Mouse (Mus musculus) c-Kit-positive CD71-negative TER-119-negative erythroid progenitor cells, embryonic 14.5 days (primary cell): ENCODE measurements around the gene Pde3a.

Source experiments
- DNase-seq: peaks from one replicate; pipeline ENCODE4 v3.0.0-alpha.2; 2013; ENCODE audit warnings: low read depth

Pde3a gene

DNA sequence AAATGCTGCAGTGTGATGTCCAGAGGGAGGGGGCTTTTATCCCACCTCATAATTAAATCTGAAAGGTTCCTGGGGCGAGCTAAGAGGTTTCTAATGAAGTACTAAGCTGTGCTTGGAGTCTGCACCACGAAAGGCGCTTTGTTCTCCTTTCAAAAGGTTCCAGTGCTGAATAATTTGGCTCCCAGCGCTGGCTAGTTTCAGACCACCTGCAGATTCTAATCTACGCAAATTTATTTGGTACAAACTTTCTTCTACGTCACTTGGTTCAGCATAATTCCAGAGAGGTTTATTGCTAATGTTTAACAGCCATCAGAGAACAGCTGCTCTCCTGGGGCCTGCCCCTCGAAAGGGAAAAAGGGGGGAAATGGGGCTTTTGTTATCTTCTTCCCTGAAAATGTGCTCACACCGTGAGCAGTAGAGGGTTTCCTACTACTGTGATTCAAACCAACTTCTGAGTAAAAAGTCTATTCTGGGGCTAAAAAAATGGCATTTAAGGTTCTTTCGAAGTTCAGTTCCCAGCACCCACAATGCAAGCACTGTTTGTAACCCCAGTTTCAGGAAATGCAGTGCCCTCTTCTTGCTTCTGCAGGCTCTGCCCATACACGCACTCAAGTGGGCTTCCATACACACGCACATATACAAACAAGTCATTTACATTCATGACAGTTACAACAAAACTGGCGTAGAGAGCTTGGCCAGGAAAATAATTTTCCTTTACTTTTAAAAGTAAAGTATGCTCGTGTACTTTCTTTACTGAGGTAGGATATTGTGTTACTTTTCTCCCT lies 246.8 kb downstream of the Pde3a start:
- DNase-seq: no peak

- no peak for DNase-seq
These were observed 250.4 kb downstream of the Pde3a start for GRCm38 (mm10) chr6:141499511-141499910.

- no peak for DNase-seq
These were observed 252.1 kb downstream of the Pde3a start for GRCm38 (mm10) chr6:141501171-141501570.

DNA sequence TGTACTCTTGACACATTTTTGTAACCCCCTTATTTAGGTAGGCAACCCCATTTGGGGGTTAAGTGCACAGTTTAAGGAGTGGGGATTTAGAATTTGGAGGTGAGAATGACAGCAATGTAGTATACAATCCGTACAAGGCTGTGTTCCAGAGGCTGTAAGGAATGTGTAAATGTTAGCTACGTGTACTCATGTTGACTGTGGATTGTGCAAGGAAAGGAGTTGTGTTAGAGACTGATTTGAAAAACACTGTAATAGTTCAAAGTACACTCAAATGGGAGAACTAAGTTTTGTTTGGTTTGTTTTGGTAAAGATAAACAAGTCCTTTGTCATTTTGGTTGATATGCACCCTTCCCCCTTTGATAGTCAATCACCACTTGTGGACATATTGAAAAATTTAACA lies 273.5 kb downstream of the Pde3a start:
- DNase-seq: no peak

DNA sequence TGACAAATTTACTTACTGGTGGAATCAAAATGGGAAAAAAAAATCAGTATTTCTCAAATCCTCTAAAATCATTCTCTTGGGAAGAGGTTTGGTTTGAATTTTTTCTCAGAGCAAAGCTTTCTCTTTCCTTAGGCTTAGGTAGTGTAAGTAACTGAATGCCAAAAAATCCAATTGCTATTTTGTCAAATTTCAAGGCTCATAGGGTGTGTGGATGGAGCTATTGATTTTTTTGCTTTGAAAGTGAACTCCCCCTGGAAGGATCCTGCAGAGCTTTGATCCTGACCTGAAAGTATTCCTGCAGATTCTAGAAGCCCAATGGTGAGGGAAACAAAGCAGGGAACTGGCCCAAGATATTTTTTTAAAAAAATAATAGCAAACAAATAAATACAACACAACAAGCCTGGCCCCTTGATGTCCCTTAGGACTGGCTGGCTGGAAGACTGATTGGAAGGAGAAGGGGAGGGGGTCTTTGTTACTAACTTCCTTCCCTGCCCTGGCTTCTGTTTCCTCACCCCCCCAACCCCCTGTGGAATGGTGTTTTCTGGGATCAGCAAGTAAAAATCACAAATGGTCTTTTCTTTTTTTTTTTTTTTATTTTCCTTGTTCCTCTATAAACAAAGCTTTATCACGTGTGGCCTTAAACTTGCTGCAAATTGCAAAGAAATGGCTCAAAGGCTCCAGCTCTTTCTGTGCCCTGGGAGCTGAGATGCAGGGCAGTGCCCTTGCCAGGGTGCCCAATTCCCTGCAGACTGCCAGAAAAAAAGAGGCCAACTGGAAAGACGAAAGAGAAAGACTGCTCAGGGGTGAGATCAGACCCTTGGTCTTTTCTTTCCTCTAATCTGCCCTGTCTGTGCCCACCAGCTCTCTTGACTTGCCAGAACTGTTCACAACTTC lies 274.9 kb downstream of the Pde3a start, which contains the start of gene Slco1c1:
Gene Slco1c1, plus strand, starts transcription at position 622 of the 894 bp plus-strand sequence.
- DNase-seq: no peak

DNA sequence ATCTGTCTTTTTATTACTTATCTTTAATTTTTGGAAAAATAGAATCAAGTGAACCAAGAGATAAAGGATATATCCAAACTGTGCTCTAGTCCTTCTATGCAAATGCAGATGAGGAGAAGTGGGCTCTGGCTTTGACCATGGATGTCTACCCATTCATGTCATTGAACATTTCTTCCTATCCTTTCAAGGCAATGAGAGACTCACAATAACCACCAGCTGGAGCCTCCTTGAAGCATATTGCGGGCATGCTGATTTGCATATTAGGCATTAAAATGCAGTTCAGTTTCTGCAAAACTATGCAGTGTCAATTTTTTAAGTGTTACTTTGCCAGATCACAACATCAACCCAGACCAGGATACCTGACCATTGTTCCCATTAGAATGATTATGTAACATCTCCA lies 276.7 kb downstream of the Pde3a start:
- DNase-seq: no peak

DNA sequence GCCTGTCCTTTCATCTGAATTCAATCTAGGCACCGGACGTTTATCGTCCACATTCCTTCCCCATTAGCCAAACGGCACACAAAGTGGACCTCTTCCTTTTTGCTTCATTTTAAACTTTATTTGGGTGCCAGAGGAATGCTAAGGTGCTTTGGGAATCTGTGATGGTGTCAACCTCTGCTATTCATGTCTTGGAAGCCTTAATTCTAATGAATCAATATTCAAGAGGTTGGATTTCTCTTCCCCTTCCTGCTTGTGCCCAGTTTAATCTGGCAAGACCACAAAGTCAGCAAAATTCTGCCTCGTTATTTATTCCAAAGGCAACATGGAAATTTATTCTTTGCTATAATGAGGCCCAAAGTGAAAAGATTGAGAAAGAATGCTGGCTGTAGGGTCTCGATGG lies 281.8 kb downstream of the Pde3a start:
- DNase-seq: no peak

DNA sequence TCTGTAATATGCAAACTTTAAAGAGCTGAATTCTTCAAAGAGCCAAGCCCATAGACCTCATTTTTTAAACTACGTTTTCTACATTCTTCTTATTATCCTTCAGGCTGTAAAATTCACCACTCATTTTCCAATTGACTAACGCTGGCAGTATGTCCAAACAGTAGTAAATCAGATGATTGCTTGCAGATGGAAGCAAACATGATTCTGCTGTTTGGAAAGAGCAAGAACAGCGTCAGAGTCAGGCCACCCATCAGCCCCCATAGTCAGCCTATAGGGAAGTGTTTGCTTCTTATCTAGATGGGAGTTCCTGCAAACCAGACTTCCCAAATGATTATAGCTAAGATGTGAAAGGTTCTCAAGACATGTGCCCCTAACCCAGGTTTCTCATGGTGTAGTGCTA lies 288.2 kb downstream of the Pde3a start:
- DNase-seq: no peak

DNA sequence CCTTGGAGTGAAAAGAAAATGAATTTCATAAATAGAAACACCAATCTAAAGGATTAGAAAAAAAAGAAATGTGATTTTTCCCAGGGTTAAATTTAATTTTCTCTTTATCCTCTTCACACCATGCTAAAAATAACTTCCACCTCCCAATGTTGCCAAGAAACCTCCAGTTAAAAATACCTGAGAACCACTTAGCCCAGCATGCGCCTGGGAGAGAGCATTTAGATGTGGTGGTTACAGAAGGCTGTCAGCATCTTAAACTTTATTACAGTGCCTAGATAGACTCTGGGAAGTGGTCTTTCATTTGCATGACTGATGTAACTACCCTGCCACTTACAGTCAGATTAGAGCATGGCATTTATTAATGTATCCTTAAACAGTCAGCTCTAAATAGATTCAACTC lies 292.1 kb downstream of the Pde3a start:
- no peak for DNase-seq

GRCm38 (mm10) chr6:141543344-141543743 lies 294.3 kb downstream of the Pde3a start:
- no peak for DNase-seq
